Mouse (Mus musculus) hindbrain, embryonic 10.5 days (tissue): ENCODE results near the gene Tmsb10. TPM values are rescaled to one million over a fixed set of nuclear protein-coding genes. Genes with fewer than 3 reads are reported as not detected.

Experiments
- DNase-seq: peaks from one replicate; pipeline ENCODE4 v3.0.0-alpha.2; 2017; ENCODE audit warnings: low spot score
- H3K27ac ChIP-seq: fragments of 300-500 bp; sonication (generic); 2 replicates; pipeline ENCODE4 v1.5.1; 2016; ENCODE audit warnings: mild to moderate bottlenecking, moderate library complexity
- H3K27me3 ChIP-seq: fragments of 300-500 bp; sonication (generic); 2 replicates; pipeline ENCODE4 v1.6.1; 2016; ENCODE audit warnings: mild to moderate bottlenecking; ENCODE audit not compliant: poor library complexity, insufficient read depth, severe bottlenecking
- H3K36me3 ChIP-seq: fragments of 300-500 bp; sonication (generic); 2 replicates; pipeline ENCODE4 v1.6.1; 2016; ENCODE audit warnings: mild to moderate bottlenecking, moderate library complexity
- H3K4me1 ChIP-seq: fragments of 300-500 bp; sonication (generic); replicated peaks from 2 replicates; pipeline ENCODE4 v1.6.1; 2016; ENCODE audit warnings: mild to moderate bottlenecking
- H3K4me3 ChIP-seq: fragments of 300-500 bp; sonication (generic); 2 replicates; pipeline ENCODE4 v1.5.1; 2016; ENCODE audit warnings: mild to moderate bottlenecking, moderate library complexity
- H3K9me3 ChIP-seq: fragments of 300-500 bp; sonication (generic); 2 replicates; pipeline ENCODE4 v1.6.1; 2016; ENCODE audit warnings: mild to moderate bottlenecking, moderate library complexity
- WGBS: fragments of 180-500 bp; shearing (Covaris S2); methylation state at CpG from one replicate; pipeline ENCODE4 v1.1.7; 2016; 5-methylcytosine and 5-hydroxymethylcytosine counted together
- polyA plus RNA-seq: library from polyadenylated mRNA; unstranded; fragments of >200 nt; fragmentation: Nextera tagmentation; extraction: Ambion mirVana; gene quantifications from 2 replicates; pipeline ENCODE4 v1.2.1, GENCODE M21; 2016

Gene Tmsb10
- polyA plus RNA-seq, 1 experiment from 2014 or later = 4,408 TPM

GRCm38 (mm10) chr6:72952221-72952620 is 6.3 kb downstream of the Tmsb10 start:
- no peak for DNase-seq

GRCm38 (mm10) chr6:72949161-72949756 is 9.3 kb downstream of the Tmsb10 start:
- Histone ChIP-seq H3K27me3 (no peaks in the 10 kb centered on the region), H3K4me1 (no peaks in the 10 kb centered on the region), H3K36me3 (no peaks in the 10 kb centered on the region), H3K4me3 (no peak overlapping the region), H3K27ac (no peak overlapping the region), H3K9me3 (peaks cover 8% of the 10 kb centered on the region)
- 86% methylated on average over 9 of the region's 9 CpGs for WGBS
- no peak for DNase-seq

More at GRCm38 (mm10) chr6:72952221-72952620, 6.3 kb downstream of the Tmsb10 start:
- Histone ChIP-seq H3K4me1 (peaks cover 22% of the 10 kb centered on the region), H3K27me3 (no peaks in the 10 kb centered on the region), H3K9me3 (no peaks in the 10 kb centered on the region), H3K36me3 (no peaks in the 10 kb centered on the region), H3K4me3 (no peak overlapping the region), H3K27ac (no peak overlapping the region)
- 70% methylated on average over 2 of the region's 2 CpGs for WGBS

- no peaks in the 10 kb centered on the region for H3K36me3 ChIP-seq
- no peak for DNase-seq
- H3K4me3 ChIP-seq = no peak overlapping the region
- peaks cover 8% of the 10 kb centered on the region for H3K9me3 ChIP-seq
- no peak overlapping the region for H3K27ac ChIP-seq
- H3K27me3 ChIP-seq = no peaks in the 10 kb centered on the region
- WGBS = 94% methylated on average over 3 of the region's 3 CpGs
- H3K4me1 ChIP-seq = no peaks in the 10 kb centered on the region
These were observed 10.2 kb downstream of the Tmsb10 start for GRCm38 (mm10) chr6:72948392-72948791.

GRCm38 (mm10) chr6:72947960-72948359 is 10.6 kb downstream of the Tmsb10 start:
- WGBS = 44% methylated on average over 6 of the region's 6 CpGs
- Histone ChIP-seq H3K9me3 (peaks cover 8% of the 10 kb centered on the region), H3K4me3 (no peak overlapping the region), H3K4me1 (no peaks in the 10 kb centered on the region), H3K27ac (no peak overlapping the region), H3K27me3 (no peaks in the 10 kb centered on the region), H3K36me3 (no peaks in the 10 kb centered on the region)
- no peak for DNase-seq

- WGBS = 13% methylated on average over 3 of the region's 3 CpGs
- DNase-seq = peak; percentile 57
These were observed 18.1 kb downstream of the Tmsb10 start for GRCm38 (mm10) chr6:72940493-72940892.

GRCm38 (mm10) chr6:72937859-72938258 is 20.7 kb downstream of the Tmsb10 start:
- Histone ChIP-seq H3K36me3 (no peaks in the 10 kb centered on the region), H3K9me3 (no peaks in the 10 kb centered on the region), H3K4me3 (no peak overlapping the region), H3K27me3 (no peaks in the 10 kb centered on the region), H3K27ac (no peak overlapping the region), H3K4me1 (no peaks in the 10 kb centered on the region)
- DNase-seq = no peak
- 74% methylated on average over 5 of the region's 5 CpGs for WGBS

More at GRCm38 (mm10) chr6:72940493-72940892, 18.1 kb downstream of the Tmsb10 start:
- H3K4me3 ChIP-seq = no peak overlapping the region
- H3K36me3 ChIP-seq = no peaks in the 10 kb centered on the region
- H3K27me3 ChIP-seq = no peaks in the 10 kb centered on the region
- no peaks in the 10 kb centered on the region for H3K4me1 ChIP-seq
- no peak overlapping the region for H3K27ac ChIP-seq
- H3K9me3 ChIP-seq = no peaks in the 10 kb centered on the region

- WGBS = 82% methylated on average over 3 of the region's 3 CpGs
- no peaks in the 10 kb centered on the region for H3K4me1 ChIP-seq
- no peaks in the 10 kb centered on the region for H3K36me3 ChIP-seq
- no peaks in the 10 kb centered on the region for H3K9me3 ChIP-seq
- H3K4me3 ChIP-seq = no peak overlapping the region
- no peak overlapping the region for H3K27ac ChIP-seq
- H3K27me3 ChIP-seq = no peaks in the 10 kb centered on the region
- no peak for DNase-seq
These were observed 21.1 kb downstream of the Tmsb10 start for GRCm38 (mm10) chr6:72937430-72937829.

- no peak for DNase-seq
- 87% methylated on average over 1 of the region's 1 CpGs for WGBS
- Histone ChIP-seq H3K9me3 (no peaks in the 10 kb centered on the region), H3K27me3 (no peaks in the 10 kb centered on the region), H3K27ac (no peak overlapping the region), H3K36me3 (no peaks in the 10 kb centered on the region), H3K4me1 (no peaks in the 10 kb centered on the region), H3K4me3 (no peak overlapping the region)
These were observed 25.6 kb downstream of the Tmsb10 start for GRCm38 (mm10) chr6:72932955-72933354.

- 90% methylated on average over 3 of the region's 3 CpGs for WGBS
- no peak for DNase-seq
- H3K4me1 ChIP-seq = peaks cover 8% of the 10 kb centered on the region
- no peaks in the 10 kb centered on the region for H3K36me3 ChIP-seq
- H3K27ac ChIP-seq = no peak overlapping the region
- no peak overlapping the region for H3K4me3 ChIP-seq
- H3K9me3 ChIP-seq = no peaks in the 10 kb centered on the region
- no peaks in the 10 kb centered on the region for H3K27me3 ChIP-seq
These were observed 27.0 kb downstream of the Tmsb10 start for GRCm38 (mm10) chr6:72931533-72931932.

- H3K4me3 ChIP-seq = no peak overlapping the region
- no peaks in the 10 kb centered on the region for H3K9me3 ChIP-seq
- H3K36me3 ChIP-seq = no peaks in the 10 kb centered on the region
- H3K27me3 ChIP-seq = no peaks in the 10 kb centered on the region
- H3K27ac ChIP-seq = no peak overlapping the region
- H3K4me1 ChIP-seq = peaks cover 11% of the 10 kb centered on the region
- DNase-seq = no peak
- 90% methylated on average over 4 of the region's 4 CpGs for WGBS
These were observed 28.7 kb downstream of the Tmsb10 start for GRCm38 (mm10) chr6:72929795-72930398.

- no peak overlapping the region for H3K4me3 ChIP-seq
- H3K4me1 ChIP-seq = peaks cover 11% of the 10 kb centered on the region
- peak; percentile 39 for DNase-seq
- WGBS = 14% methylated on average over 9 of the region's 9 CpGs
- H3K27me3 ChIP-seq = no peaks in the 10 kb centered on the region
- no peaks in the 10 kb centered on the region for H3K9me3 ChIP-seq
- H3K36me3 ChIP-seq = no peaks in the 10 kb centered on the region
- H3K27ac ChIP-seq = peak overlapping the region; percentile 41; the same call in 1 of the 2 replicates
These were observed 31.6 kb downstream of the Tmsb10 start for GRCm38 (mm10) chr6:72926755-72927482.

- 88% methylated on average over 4 of the region's 4 CpGs for WGBS
- H3K4me3 ChIP-seq = no peak overlapping the region
- H3K36me3 ChIP-seq = no peaks in the 10 kb centered on the region
- H3K27me3 ChIP-seq = no peaks in the 10 kb centered on the region
- H3K27ac ChIP-seq = no peak overlapping the region
- no peaks in the 10 kb centered on the region for H3K9me3 ChIP-seq
- H3K4me1 ChIP-seq = peaks cover 11% of the 10 kb centered on the region
- DNase-seq = no peak
These were observed 32.5 kb downstream of the Tmsb10 start for GRCm38 (mm10) chr6:72926031-72926430.

GRCm38 (mm10) chr6:72923381-72923780 is 35.2 kb downstream of the Tmsb10 start:
- H3K9me3 ChIP-seq = no peaks in the 10 kb centered on the region
- H3K36me3 ChIP-seq = no peaks in the 10 kb centered on the region
- no peak for DNase-seq
- no peak overlapping the region for H3K27ac ChIP-seq
- H3K4me1 ChIP-seq = peaks cover 11% of the 10 kb centered on the region
- 88% methylated on average over 8 of the region's 8 CpGs for WGBS
- no peaks in the 10 kb centered on the region for H3K27me3 ChIP-seq
- H3K4me3 ChIP-seq = no peak overlapping the region
